8 mouse cellular contexts compared by ENCODE assay signal in the genomic region with DNA sequence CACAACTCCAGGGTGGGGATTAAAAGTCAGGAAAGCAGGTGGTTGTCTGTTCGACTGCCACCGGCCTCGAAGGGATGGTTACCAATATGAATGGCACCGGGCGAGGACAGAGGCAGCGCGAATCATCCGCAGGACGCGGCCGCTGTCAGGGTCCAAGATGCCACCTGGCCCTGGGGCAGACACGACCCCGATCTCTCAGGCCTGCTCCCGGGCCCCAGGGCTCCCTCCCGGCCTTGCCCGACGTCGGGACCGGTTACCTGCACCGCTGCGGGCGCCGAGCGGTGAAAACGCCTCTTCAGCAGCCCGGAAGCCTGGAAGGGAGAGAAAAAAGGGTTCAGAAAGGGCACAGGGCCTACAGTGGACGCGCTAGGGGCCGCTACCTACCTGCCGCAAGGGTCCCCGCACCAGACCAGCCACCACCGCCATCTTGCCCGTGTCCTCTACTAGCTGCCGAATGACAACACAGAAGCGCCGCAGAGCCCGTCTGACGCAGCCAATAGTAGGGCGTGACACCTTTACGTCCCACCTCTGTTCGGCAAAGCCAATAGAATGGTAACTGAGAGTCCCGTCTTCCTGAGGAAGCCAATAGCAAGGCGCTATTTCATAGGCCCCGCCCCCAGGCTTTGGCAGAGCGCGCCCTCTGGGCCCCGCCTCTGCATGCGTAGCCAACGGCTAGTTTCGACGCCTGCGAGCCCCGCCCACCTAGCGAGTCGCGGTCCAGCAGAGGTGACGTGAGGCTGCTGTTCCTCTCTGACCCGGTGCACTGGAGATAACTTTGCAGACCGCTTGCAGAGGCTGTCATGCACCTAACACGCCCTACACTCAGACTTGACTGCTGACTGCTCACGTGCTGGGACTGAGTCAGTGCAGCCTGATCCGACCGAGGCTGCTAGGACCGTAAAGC. TPM values are rescaled to one million over a fixed set of nuclear protein-coding genes. Genes with fewer than 3 reads are reported as not detected.
DNase-seq lines count a peak whose midpoint lies in the region; ATAC-seq and TF ChIP-seq lines count a peak whose summit lies in the region.

A gene (minus strand): TSS at position 519 of the 904 bp plus-strand sequence.

- TF ChIP-seq POLR2A in olfactory bulb, adult 2 months (IDR thresholded peaks at IDR 0.05; ENCODE audit: insufficient read depth, low read depth, low read length): peak; percentile 70
- peak; percentile 65; the same call in 1 of the 2 replicates for TF ChIP-seq POLR2A in thymus, adult 2 months (IDR thresholded peaks at IDR 0.05; ENCODE audit: control insufficient read depth, extremely low read depth, insufficient read depth, low read length, poor library complexity)

- peak within 1 kb of the TSS; percentile 91 for H3K9ac ChIP-seq in forebrain, embryonic 16.5 days (replicated peaks; ENCODE audit: low read depth, low read length)
- peak within 1 kb of the TSS; percentile 83 for H3K9ac ChIP-seq in lung, embryonic 14.5 days

- intact Hi-C loops in heart, postnatal 36 days (cut with DNase I): loop anchor here (2.0 to 5.0 kb wide), 4 partner anchors 42 to 210 kb away; a partner anchor contains a TSS

- H3K4me2 ChIP-seq in forebrain, embryonic 16.5 days (ENCODE audit: low read length): peak within 1 kb of the TSS; percentile 75
- H3K4me2 ChIP-seq in lung, embryonic 14.5 days: peak within 1 kb of the TSS; percentile 79

- WGBS in forebrain, embryonic 16.5 days: under 1% methylated on average over 64 of the region's 64 CpGs
- under 1% methylated on average over 64 of the region's 64 CpGs for WGBS in lung, embryonic 14.5 days
- WGBS in olfactory bulb, adult 2 months: 1% methylated on average over 64 of the region's 64 CpGs
- under 1% methylated on average over 64 of the region's 64 CpGs for WGBS in thymus, adult 2 months

- H3K27me3 ChIP-seq in G1E (ENCODE audit: insufficient read depth, low read length): no peaks in the 10 kb centered on the region
- H3K27me3 ChIP-seq in forebrain, embryonic 16.5 days (replicated peaks; ENCODE audit: control insufficient read depth, insufficient read depth, low read length): no peaks in the 10 kb centered on the region
- H3K27me3 ChIP-seq in lung, embryonic 14.5 days (ENCODE audit: insufficient read depth, low read length): no peaks in the 10 kb centered on the region
- no peaks in the 10 kb centered on the region for H3K27me3 ChIP-seq in thymus, adult 2 months (ENCODE audit: control insufficient read depth, insufficient read depth, low read length)

- H3K27ac ChIP-seq in forebrain, embryonic 16.5 days (ENCODE audit: low read length): peak within 1 kb of the TSS; percentile 64
- peak within 1 kb of the TSS; percentile 96 for H3K27ac ChIP-seq in layer of hippocampus, adult 2 months
- H3K27ac ChIP-seq in lung, embryonic 14.5 days (ENCODE audit: low read depth): peak within 1 kb of the TSS; percentile 86
- peak within 1 kb of the TSS; percentile 87 for H3K27ac ChIP-seq in olfactory bulb, adult 2 months (ENCODE audit: insufficient read depth, low read depth, low read length)
- no peak within 1 kb of the TSS for H3K27ac ChIP-seq in thymus, adult 2 months (ENCODE audit: control insufficient read depth, insufficient read depth, low read length)

- peaks cover 36% of the 10 kb centered on the region for H3K36me3 ChIP-seq in G1E (replicated peaks)
- H3K36me3 ChIP-seq in forebrain, embryonic 16.5 days (ENCODE audit: control insufficient read depth, insufficient read depth): peaks cover 12% of the 10 kb centered on the region; the same call in 1 of the 2 replicates
- H3K36me3 ChIP-seq in lung, embryonic 14.5 days (ENCODE audit: insufficient read depth): peaks cover 34% of the 10 kb centered on the region
- H3K36me3 ChIP-seq in thymus, adult 2 months (ENCODE audit: control insufficient read depth, insufficient read depth, low read length): peaks cover 17% of the 10 kb centered on the region

- peak; percentile 96 for DNase-seq in G1E (ENCODE audit: low spot score)
- DNase-seq in cerebellum, adult 18-20 months: peak; percentile 99 to 100
- peak; percentile 97 to 98 for DNase-seq in heart, postnatal 36 days
- DNase-seq in layer of hippocampus, adult 2 months (ENCODE audit: low spot score in 2 of 2): peak; percentile 97 to 99
- peak; percentile 100 for DNase-seq in lung, embryonic 14.5 days
- peak; percentile 99 for DNase-seq in thymus, adult 2 months

- no peaks in the 10 kb centered on the region for H3K9me3 ChIP-seq in G1E (replicated peaks)
- H3K9me3 ChIP-seq in forebrain, embryonic 16.5 days (ENCODE audit: control insufficient read depth, low read length): no peaks in the 10 kb centered on the region
- no peaks in the 10 kb centered on the region for H3K9me3 ChIP-seq in lung, embryonic 14.5 days (ENCODE audit: low read depth, low read length)

- peak; percentile 95 for ATAC-seq in G1E (ENCODE audit: extremely low read depth, insufficient number of reproducible peaks, low FRiP score, poor library complexity, severe bottlenecking)
- ATAC-seq in forebrain, embryonic 16.5 days: peak; percentile 100
- peak; percentile 100 for ATAC-seq in lung, embryonic 14.5 days (ENCODE audit: insufficient read depth)

- peaks cover 15% of the 10 kb centered on the region for H3K4me1 ChIP-seq in G1E (ENCODE audit: insufficient read depth, low read depth, low read length)
- H3K4me1 ChIP-seq in forebrain, embryonic 16.5 days (replicated peaks; ENCODE audit: control insufficient read depth, insufficient read depth, low read length): peaks cover 10% of the 10 kb centered on the region
- peaks cover 6% of the 10 kb centered on the region; the same call in 1 of the 2 replicates for H3K4me1 ChIP-seq in lung, embryonic 14.5 days (ENCODE audit: insufficient read depth)
- H3K4me1 ChIP-seq in olfactory bulb, adult 2 months (ENCODE audit: control insufficient read depth, insufficient read depth, low read length): peaks cover 2% of the 10 kb centered on the region; the same call in 1 of the 2 replicates
- peaks cover 4% of the 10 kb centered on the region; the same call in 1 of the 2 replicates for H3K4me1 ChIP-seq in thymus, adult 2 months (replicated peaks; ENCODE audit: control insufficient read depth, insufficient read depth, low read length)

- peak within 1 kb of the TSS; percentile 97 for H3K4me3 ChIP-seq in G1E (ENCODE audit: low read depth, low read length)
- peak within 1 kb of the TSS; percentile 93 for H3K4me3 ChIP-seq in forebrain, embryonic 16.5 days (replicated peaks; ENCODE audit: low read length)
- H3K4me3 ChIP-seq in layer of hippocampus, adult 2 months: peak within 1 kb of the TSS; percentile 80
- peak within 1 kb of the TSS; percentile 87 for H3K4me3 ChIP-seq in lung, embryonic 14.5 days (ENCODE audit: low read depth, low read length)
- peak within 1 kb of the TSS; percentile 95 for H3K4me3 ChIP-seq in olfactory bulb, adult 2 months (ENCODE audit: insufficient read depth, low read depth, low read length)
- peak within 1 kb of the TSS; percentile 93 for H3K4me3 ChIP-seq in thymus, adult 2 months (ENCODE audit: control insufficient read depth, insufficient read depth, low read length)

- no peak for TF ChIP-seq CTCF in G1E (IDR thresholded peaks at IDR 0.05; ENCODE audit: low read depth, low read length)
- peak; percentile 32; the same call in 1 of the 2 replicates for TF ChIP-seq CTCF in layer of hippocampus, adult 2 months (conservative IDR thresholded peaks at IDR 0.05)
- no peak; the same call in 1 of the 2 replicates for TF ChIP-seq CTCF in lung, embryonic 14.5 days (IDR thresholded peaks at IDR 0.05; ENCODE audit: low read depth)
- no peak; the same call in 1 of the 2 replicates for TF ChIP-seq CTCF in olfactory bulb, adult 2 months (IDR thresholded peaks at IDR 0.05; ENCODE audit: insufficient read depth, low read depth, low read length)
- peak; percentile 13; the same call in 1 of the 2 replicates for TF ChIP-seq CTCF in thymus, adult 2 months (IDR thresholded peaks at IDR 0.05; ENCODE audit: borderline replicate concordance, control insufficient read depth, extremely low read depth, insufficient read depth, low read length, poor library complexity)

RNA-seq across cellular contexts. Expression of the gene that starts here (rescaled TPM):
- total RNA-seq in G1E (2014; fragmentation: Nextera tagmentation) (76.1 and 91.4 TPM in 2 replicates), G1E (2017) (141 and 182 TPM in 2 replicates)
- polyA plus RNA-seq in G1E (2012): 72.1 and 79.4 TPM in 2 replicates
- 249 and 250 TPM in 2 replicates for polyA plus RNA-seq in forebrain, embryonic 16.5 days (2015; fragmentation: Nextera tagmentation; extraction: Ambion mirVana)
- total RNA-seq in heart, postnatal 36 days (2021): 100 to 1,000 TPM; 843 to 906 TPM
- 100 to 1,000 TPM; 176 to 185 TPM for total RNA-seq in layer of hippocampus, adult 2 months (2021)
- 166 and 173 TPM in 2 replicates for polyA plus RNA-seq in lung, embryonic 14.5 days (2014; fragmentation: Nextera tagmentation; extraction: Ambion mirVana)
- polyA plus RNA-seq in olfactory bulb, adult 2 months (2012; ENCODE audit: insufficient read depth, insufficient read length, low replicate concordance, missing spikeins): not detected in 2 replicates
- polyA plus RNA-seq in thymus, adult 2 months (2012; rRNA removed): 79.8 and 88.9 TPM in 2 replicates

Comparison
In these comparisons a context has a peak if more than half of its experiments do, and no peak if none do; other contexts are left out.
1. RNA of the gene that starts here (total RNA-seq): 843 to 906 TPM in heart, postnatal 36 days; 176 to 185 TPM in layer of hippocampus, adult 2 months and 76.1 to 182 TPM in G1E; every median in the first group is over 4 times any median in the second.
2. CTCF ChIP-seq: peak in layer of hippocampus, adult 2 months (single experiment) and thymus, adult 2 months (single experiment); none in G1E (single experiment), lung, embryonic 14.5 days (single experiment) and olfactory bulb, adult 2 months (single experiment).
3. Peak in every context shown above with its lines, with median percentiles within 50 percentile points of each other: ATAC-seq, DNase-seq and H3K4me3 ChIP-seq.